Mouse (Mus musculus): ENCODE measurements around the gene Pcnx4.

The Pcnx4 gene

GRCm38 (mm10) chr12:72536021-72536597 is at the start of gene Pcnx4:
Gene Pcnx4, plus strand, starts transcription at chr12:72536383.
- DNase-seq, result peak; percentile 95

GRCm38 (mm10) chr12:72487498-72487897 is 48.7 kb upstream of the Pcnx4 start:
- no peak for DNase-seq

- no peak for DNase-seq
Observed at GRCm38 (mm10) chr12:72489995-72490394, 46.2 kb upstream of the Pcnx4 start.

- DNase-seq, result no peak
Observed at GRCm38 (mm10) chr12:72491063-72491719, 45.0 kb upstream of the Pcnx4 start.

- DNase-seq, result no peak
Observed at GRCm38 (mm10) chr12:72496866-72497600, 39.1 kb upstream of the Pcnx4 start.

GRCm38 (mm10) chr12:72509606-72510005 is 26.6 kb upstream of the Pcnx4 start:
- DNase-seq, result no peak

GRCm38 (mm10) chr12:72515446-72515845 is 20.7 kb upstream of the Pcnx4 start:
- no peak for DNase-seq

- no peak for DNase-seq
Observed at GRCm38 (mm10) chr12:72518114-72518728, 18.0 kb upstream of the Pcnx4 start.

- DNase-seq, result no peak
Observed at GRCm38 (mm10) chr12:72519352-72519751, 16.8 kb upstream of the Pcnx4 start.

GRCm38 (mm10) chr12:72519855-72520254 is 16.3 kb upstream of the Pcnx4 start:
- DNase-seq, result no peak

- peak; percentile 44 to 52 for DNase-seq
Observed at GRCm38 (mm10) chr12:72520645-72521044, 15.5 kb upstream of the Pcnx4 start.

GRCm38 (mm10) chr12:72525588-72525987 is 10.6 kb upstream of the Pcnx4 start:
- DNase-seq, result no peak

- DNase-seq, result no peak
Observed at GRCm38 (mm10) chr12:72532303-72532702, 3.9 kb upstream of the Pcnx4 start.

- no peak for DNase-seq
Observed at GRCm38 (mm10) chr12:72533986-72534385, 2.2 kb upstream of the Pcnx4 start.

- no peak for DNase-seq
Observed at GRCm38 (mm10) chr12:72535599-72535998, 584 bp upstream of the Pcnx4 start.

GRCm38 (mm10) chr12:72538571-72538970 is 2.4 kb downstream of the Pcnx4 start:
- DNase-seq, result no peak

GRCm38 (mm10) chr12:72554347-72554746 is 18.2 kb downstream of the Pcnx4 start:
- DNase-seq, result no peak

- no peak for DNase-seq
Observed at GRCm38 (mm10) chr12:72564281-72564795, 28.2 kb downstream of the Pcnx4 start.

GRCm38 (mm10) chr12:72582021-72582420 is 45.8 kb downstream of the Pcnx4 start:
- no peak for DNase-seq

GRCm38 (mm10) chr12:72583099-72583498 is 46.9 kb downstream of the Pcnx4 start:
- no peak for DNase-seq

- DNase-seq, result no peak
Observed at GRCm38 (mm10) chr12:72585339-72585738, 49.2 kb downstream of the Pcnx4 start.

GRCm38 (mm10) chr12:72592991-72593390 is 56.8 kb downstream of the Pcnx4 start:
- no peak for DNase-seq

GRCm38 (mm10) chr12:72594001-72594400 is 57.8 kb downstream of the Pcnx4 start:
- no peak for DNase-seq
